Mouse (Mus musculus): ENCODE results near the gene Rcl1. TPM values are rescaled to one million over a fixed set of nuclear protein-coding genes. Genes with fewer than 3 reads are reported as not detected.
A peak's percentile ranks its signal among the peaks of the same experiment; 100 is the strongest.

The Rcl1 gene
- polyA plus RNA-seq, 1 experiment from 2014 or later, result 42.7 TPM

DNA sequence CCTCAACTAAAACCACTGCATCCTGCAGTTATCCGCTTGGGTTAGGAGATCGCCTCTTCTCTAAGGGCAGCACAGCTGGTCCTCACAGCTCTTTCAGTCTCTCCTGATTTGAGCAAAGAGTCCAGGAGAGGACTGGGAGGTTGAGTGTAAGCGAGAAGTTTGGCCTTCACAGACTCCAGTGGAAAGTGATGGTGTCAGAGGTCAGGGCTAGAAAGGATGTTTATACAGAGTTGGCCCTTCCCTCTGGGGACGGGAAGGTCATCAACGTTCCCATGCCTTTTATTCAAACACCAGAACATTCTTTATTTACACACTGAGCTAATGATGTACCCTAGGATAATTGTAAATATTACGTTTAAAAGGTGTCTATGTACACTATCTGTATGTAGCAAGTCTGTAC lies 27.0 kb downstream of the Rcl1 start:
- 61% methylated on average over 6 of the region's 6 CpGs for WGBS
- ATAC-seq (replicated peaks; ENCODE audit: low FRiP score, low read depth) (no peak), DNase-seq (ENCODE audit: low spot score) (no peak)
- H3K9ac ChIP-seq (ENCODE audit: low read depth, low read length), result no peak overlapping the region
- H3K4me1 ChIP-seq (replicated peaks; ENCODE audit: insufficient read depth, low read length), result no peaks in the 10 kb centered on the region
- no peaks in the 10 kb centered on the region for H3K27me3 ChIP-seq (ENCODE audit: insufficient read depth, low read length)
- no peak overlapping the region for H3K27ac ChIP-seq
- H3K9me3 ChIP-seq (replicated peaks; ENCODE audit: low read length), result no peaks in the 10 kb centered on the region
- no peak for TF ChIP-seq CTCF (IDR thresholded peaks at IDR 0.05; ENCODE audit: low read depth)
- H3K36me3 ChIP-seq (ENCODE audit: insufficient read depth, low read length), result peaks cover 11% of the 10 kb centered on the region; the same call in 1 of the 2 replicates
- H3K4me2 ChIP-seq (ENCODE audit: low read length), result no peak overlapping the region
- no peak overlapping the region for H3K4me3 ChIP-seq (replicated peaks; ENCODE audit: low read depth, low read length)

DNA sequence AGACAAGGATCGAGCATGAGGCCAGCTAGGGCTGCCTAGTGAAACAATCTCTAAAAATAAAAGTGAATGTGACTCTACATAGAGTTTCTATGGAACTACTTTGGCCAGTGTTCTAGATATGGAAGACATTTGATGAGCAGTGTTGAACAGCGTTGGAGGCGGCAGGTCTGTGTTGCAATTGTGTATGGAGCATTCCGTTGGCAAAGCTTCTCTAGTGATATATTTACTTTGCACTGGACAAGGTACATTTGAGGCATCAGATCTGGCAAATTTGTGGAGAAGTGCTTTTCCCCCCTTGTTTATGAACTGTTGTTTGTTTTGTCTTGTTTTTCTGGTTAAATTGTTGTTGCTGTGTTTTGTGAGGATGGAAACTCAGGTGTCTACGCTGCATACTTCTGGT lies 28.4 kb downstream of the Rcl1 start:
- Histone ChIP-seq H3K4me2 (ENCODE audit: low read length) (no peak overlapping the region), H3K36me3 (ENCODE audit: insufficient read depth, low read length) (peaks cover 7% of the 10 kb centered on the region; the same call in 1 of the 2 replicates), H3K9ac (ENCODE audit: low read depth, low read length) (no peak overlapping the region), H3K27me3 (ENCODE audit: insufficient read depth, low read length) (no peaks in the 10 kb centered on the region), H3K4me3 (replicated peaks; ENCODE audit: low read depth, low read length) (no peak overlapping the region), H3K4me1 (replicated peaks; ENCODE audit: insufficient read depth, low read length) (no peaks in the 10 kb centered on the region), H3K9me3 (replicated peaks; ENCODE audit: low read length) (no peaks in the 10 kb centered on the region), H3K27ac (no peak overlapping the region)
- no peak for DNase-seq (ENCODE audit: low spot score)
- ATAC-seq (replicated peaks; ENCODE audit: low FRiP score, low read depth), result no peak
- WGBS, result 93% methylated on average over 5 of the region's 5 CpGs
- no peak for TF ChIP-seq CTCF (IDR thresholded peaks at IDR 0.05; ENCODE audit: low read depth)

DNA sequence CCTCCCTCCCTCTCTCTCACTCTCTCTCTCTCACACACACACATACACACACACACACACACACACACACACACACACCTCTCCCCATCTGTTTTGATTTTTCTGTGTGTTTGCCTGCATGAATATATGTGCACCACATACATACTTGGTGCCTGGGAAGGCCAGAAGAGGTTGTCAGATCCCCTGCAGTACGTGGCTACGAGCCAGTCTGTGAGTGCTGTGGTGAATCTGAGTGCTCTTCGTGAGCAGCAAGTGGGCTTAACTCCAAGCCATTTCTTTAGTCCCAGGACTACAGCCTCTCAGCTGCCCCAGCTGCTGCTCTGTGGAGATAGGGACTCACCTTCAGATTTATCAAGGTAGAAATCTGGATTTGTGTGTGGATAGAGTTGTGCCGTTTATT lies 30.0 kb downstream of the Rcl1 start:
- Histone ChIP-seq H3K9me3 (replicated peaks; ENCODE audit: low read length) (no peaks in the 10 kb centered on the region), H3K36me3 (ENCODE audit: insufficient read depth, low read length) (peaks cover 11% of the 10 kb centered on the region; the same call in 1 of the 2 replicates), H3K9ac (ENCODE audit: low read depth, low read length) (no peak overlapping the region), H3K4me3 (replicated peaks; ENCODE audit: low read depth, low read length) (no peak overlapping the region), H3K27me3 (ENCODE audit: insufficient read depth, low read length) (no peaks in the 10 kb centered on the region), H3K4me2 (ENCODE audit: low read length) (no peak overlapping the region), H3K4me1 (replicated peaks; ENCODE audit: insufficient read depth, low read length) (no peaks in the 10 kb centered on the region), H3K27ac (no peak overlapping the region)
- no peak for TF ChIP-seq CTCF (IDR thresholded peaks at IDR 0.05; ENCODE audit: low read depth)
- ATAC-seq (replicated peaks; ENCODE audit: low FRiP score, low read depth), result no peak
- 85% methylated on average over 4 of the region's 4 CpGs for WGBS
- DNase-seq (ENCODE audit: low spot score), result no peak

DNA sequence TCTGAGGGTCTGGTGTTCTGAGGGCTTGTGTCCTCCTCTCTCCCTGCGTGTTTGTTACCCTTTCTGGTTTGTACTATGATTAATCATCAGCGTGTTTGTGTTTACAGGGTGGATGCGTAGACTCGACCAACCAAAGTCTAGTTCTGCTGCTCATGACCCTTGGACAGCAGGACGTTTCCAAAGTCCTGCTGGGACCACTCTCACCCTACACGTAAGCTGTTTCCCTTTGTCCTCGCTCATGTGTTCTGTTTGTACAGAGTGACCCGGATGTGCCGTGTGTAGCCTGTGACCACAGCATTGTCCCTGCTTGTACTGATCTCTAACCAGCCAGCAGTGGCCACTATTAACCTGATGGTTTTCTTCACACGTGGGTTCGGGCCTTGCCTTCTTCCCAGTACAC lies 33.1 kb downstream of the Rcl1 start:
- peak; percentile 77 for ATAC-seq (replicated peaks; ENCODE audit: low FRiP score, low read depth)
- Histone ChIP-seq H3K27ac (no peak overlapping the region), H3K4me3 (replicated peaks; ENCODE audit: low read depth, low read length) (no peak overlapping the region), H3K9ac (ENCODE audit: low read depth, low read length) (no peak overlapping the region), H3K4me2 (ENCODE audit: low read length) (no peak overlapping the region), H3K4me1 (replicated peaks; ENCODE audit: insufficient read depth, low read length) (no peaks in the 10 kb centered on the region), H3K9me3 (replicated peaks; ENCODE audit: low read length) (no peaks in the 10 kb centered on the region), H3K36me3 (ENCODE audit: insufficient read depth, low read length) (peaks cover 14% of the 10 kb centered on the region; the same call in 1 of the 2 replicates), H3K27me3 (ENCODE audit: insufficient read depth, low read length) (no peaks in the 10 kb centered on the region)
- 78% methylated on average over 11 of the region's 11 CpGs for WGBS
- TF ChIP-seq CTCF (IDR thresholded peaks at IDR 0.05; ENCODE audit: low read depth), result no peak
- no peak for DNase-seq (ENCODE audit: low spot score)

DNA sequence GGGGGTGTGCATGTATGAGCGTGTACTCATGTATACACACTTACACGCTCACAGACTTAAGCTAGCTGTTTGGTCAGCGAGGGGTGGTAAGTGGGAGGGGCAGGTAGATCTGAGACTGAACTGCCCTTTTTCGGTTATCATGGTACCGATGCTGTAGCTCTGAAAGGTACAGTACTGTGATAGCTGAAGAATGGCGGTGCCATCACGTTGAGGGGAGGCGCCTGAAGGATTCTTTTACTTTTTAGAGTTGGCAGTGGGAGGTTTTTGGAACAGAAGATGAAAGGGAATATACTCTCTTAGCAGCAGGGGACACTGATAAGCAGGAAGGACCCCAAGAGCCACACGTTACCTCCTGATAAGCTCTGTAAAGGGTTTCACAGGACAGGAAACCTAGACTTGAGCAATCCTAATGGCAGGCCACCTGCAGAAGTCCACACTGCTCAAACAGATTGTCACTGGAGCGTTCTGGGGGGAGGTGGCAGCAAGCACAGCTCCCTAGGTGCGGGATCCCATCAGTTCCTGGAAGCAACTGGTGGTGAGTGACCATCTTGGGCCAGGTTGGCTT lies 34.1 kb downstream of the Rcl1 start:
- Histone ChIP-seq H3K36me3 (ENCODE audit: insufficient read depth, low read length) (peaks cover 18% of the 10 kb centered on the region; the same call in 1 of the 2 replicates), H3K4me1 (replicated peaks; ENCODE audit: insufficient read depth, low read length) (no peaks in the 10 kb centered on the region), H3K27me3 (ENCODE audit: insufficient read depth, low read length) (no peaks in the 10 kb centered on the region), H3K4me2 (ENCODE audit: low read length) (no peak overlapping the region), H3K4me3 (replicated peaks; ENCODE audit: low read depth, low read length) (no peak overlapping the region), H3K27ac (no peak overlapping the region), H3K9me3 (replicated peaks; ENCODE audit: low read length) (no peaks in the 10 kb centered on the region), H3K9ac (ENCODE audit: low read depth, low read length) (no peak overlapping the region)
- ATAC-seq (replicated peaks; ENCODE audit: low FRiP score, low read depth) (no peak), DNase-seq (ENCODE audit: low spot score) (no peak)
- no peak for TF ChIP-seq CTCF (IDR thresholded peaks at IDR 0.05; ENCODE audit: low read depth)
- 94% methylated on average over 11 of the region's 11 CpGs for WGBS

DNA sequence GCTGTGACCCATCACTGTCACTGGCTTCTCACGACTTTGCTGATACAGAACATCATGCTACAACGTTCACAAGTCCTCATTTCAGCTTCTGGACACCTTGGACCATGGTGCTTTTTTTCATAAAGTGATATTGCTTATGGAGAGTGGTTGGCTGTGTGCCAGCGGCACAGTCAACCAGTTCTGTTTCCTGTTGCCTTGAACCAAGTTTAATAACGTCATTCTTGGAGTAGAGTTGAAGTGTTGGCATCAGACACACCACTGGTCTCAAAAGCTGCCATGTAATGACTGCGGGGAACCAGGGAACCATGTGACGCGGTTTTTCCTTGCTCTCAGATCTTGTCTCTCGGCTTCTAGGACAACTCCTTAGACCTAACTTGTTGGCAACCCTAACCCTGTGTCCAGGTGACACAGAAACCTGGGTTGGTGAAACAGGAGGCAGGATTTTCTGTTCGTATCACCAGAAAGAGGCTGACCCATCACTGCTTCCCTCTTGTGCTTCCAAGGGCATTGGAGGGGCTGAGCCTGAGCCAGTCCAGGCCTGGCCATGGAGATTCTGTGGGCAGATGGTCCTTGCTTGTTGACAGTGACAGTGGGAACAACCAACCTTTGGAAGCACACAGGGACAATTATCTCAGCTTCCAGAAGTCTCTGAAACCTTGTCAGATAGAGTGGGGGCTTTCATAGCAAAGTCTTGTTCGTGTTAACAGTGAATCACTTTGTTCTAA lies 37.5 kb downstream of the Rcl1 start:
- H3K4me2 ChIP-seq (ENCODE audit: low read length), result no peak overlapping the region
- no peaks in the 10 kb centered on the region for H3K4me1 ChIP-seq (replicated peaks; ENCODE audit: insufficient read depth, low read length)
- TF ChIP-seq CTCF (IDR thresholded peaks at IDR 0.05; ENCODE audit: low read depth), result no peak
- no peak overlapping the region for H3K4me3 ChIP-seq (replicated peaks; ENCODE audit: low read depth, low read length)
- 83% methylated on average over 10 of the region's 10 CpGs for WGBS
- ATAC-seq (replicated peaks; ENCODE audit: low FRiP score, low read depth) (no peak), DNase-seq (ENCODE audit: low spot score) (no peak)
- H3K27me3 ChIP-seq (ENCODE audit: insufficient read depth, low read length), result no peaks in the 10 kb centered on the region
- no peaks in the 10 kb centered on the region for H3K9me3 ChIP-seq (replicated peaks; ENCODE audit: low read length)
- H3K36me3 ChIP-seq (ENCODE audit: insufficient read depth, low read length), result peaks cover 21% of the 10 kb centered on the region; the same call in 1 of the 2 replicates
- H3K27ac ChIP-seq, result no peak overlapping the region
- no peak overlapping the region for H3K9ac ChIP-seq (ENCODE audit: low read depth, low read length)
